Mouse (Mus musculus) effector memory CD4-positive, alpha-beta T cell, adult 5 months (primary cell): ENCODE measurements around the gene Arhgap28. TPM values are rescaled to one million over a fixed set of nuclear protein-coding genes. Genes with fewer than 3 reads are reported as not detected.

Experiments used
- polyA plus RNA-seq: library from polyadenylated mRNA; unstranded; fragments of 100-300 nt; shearing (Covaris generic); gene quantifications from one replicate; pipeline ENCODE4 v1.2.1, GENCODE M21; 2017

Arhgap28 gene
- polyA plus RNA-seq: not detected

DNA sequence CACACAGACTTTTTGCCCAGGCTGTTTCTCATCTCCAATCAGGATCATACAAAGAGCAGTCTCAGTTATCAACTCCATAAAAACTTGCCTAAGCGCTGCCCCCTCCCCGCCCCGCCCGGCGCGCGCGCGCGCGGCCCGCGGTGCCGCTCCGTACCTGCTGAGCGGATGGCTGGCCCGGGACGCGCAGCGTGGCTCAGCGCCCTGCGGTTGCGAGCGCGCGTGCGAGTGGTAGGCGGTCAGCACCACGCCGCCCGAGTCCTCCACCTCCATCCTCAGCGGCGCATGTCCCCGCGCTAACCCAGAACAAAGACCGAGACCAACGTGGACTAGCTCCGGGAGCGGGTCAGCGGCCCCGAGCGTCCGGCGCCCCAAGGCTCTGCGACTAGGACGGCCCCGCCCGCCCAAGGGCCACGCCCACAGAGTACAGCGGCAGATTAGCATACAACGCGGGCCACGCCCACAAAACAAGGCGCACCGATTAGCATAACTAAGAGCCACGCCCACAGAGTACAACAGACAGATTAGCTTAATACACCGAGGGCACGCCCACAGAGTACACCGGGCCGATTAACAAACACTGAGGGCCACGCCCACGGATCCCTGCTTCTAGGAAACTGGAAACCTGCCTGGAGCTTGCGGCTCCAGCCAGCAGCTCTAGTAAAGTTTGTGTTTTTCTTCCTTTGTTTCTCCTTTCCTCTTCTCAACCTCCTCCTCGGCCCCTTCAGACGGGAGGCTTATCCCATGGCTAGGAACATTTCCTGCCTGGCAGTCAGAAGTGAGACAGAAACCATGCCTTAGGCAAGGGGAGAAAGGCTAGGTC, at the start of gene Arhgap28:
Gene Arhgap28, minus strand, starts transcription at position 380 of the 820 bp plus-strand sequence.

